Mouse (Mus musculus): Measurements from ENCODE around the gene Myo1d. TPM values are rescaled to one million over a fixed set of nuclear protein-coding genes. Genes with fewer than 3 reads are reported as not detected.

The Myo1d gene
- polyA plus RNA-seq, 1 experiment from 2014 or later: 26.4 TPM

DNA sequence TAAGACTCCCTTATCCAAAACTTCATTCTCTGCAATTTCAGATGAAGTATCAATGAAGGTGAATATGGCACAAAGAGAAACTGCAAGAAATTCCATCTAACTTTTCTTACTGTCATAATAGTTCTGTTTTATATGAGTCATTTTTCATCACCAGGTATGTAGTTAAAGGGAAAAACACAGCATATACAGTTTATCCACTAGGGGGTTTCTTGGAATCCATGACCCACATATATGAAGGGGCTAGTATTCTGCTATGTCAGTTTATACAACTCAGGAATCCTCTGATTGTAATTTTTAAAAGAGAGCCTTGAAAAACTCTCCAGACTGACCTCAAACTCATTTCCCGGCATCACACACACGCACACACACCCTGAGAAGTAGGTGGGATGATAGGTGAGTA is 2.1 kb downstream of the Myo1d start:
- Histone ChIP-seq H3K27me3 (replicated peaks; ENCODE audit: insufficient read depth, low read length) (no peaks in the 10 kb centered on the region), H3K4me3 (ENCODE audit: low read depth, low read length) (peak overlapping the region; percentile 61; the same call in 1 of the 2 replicates), H3K9ac (replicated peaks; ENCODE audit: low read depth) (no peak overlapping the region), H3K4me2 (replicated peaks; ENCODE audit: low read depth, low read length) (peak overlapping the region; percentile 38), H3K4me1 (ENCODE audit: insufficient read depth, low read depth, low read length) (peaks cover 3% of the 10 kb centered on the region; the same call in 1 of the 2 replicates), H3K9me3 (ENCODE audit: low read length) (no peaks in the 10 kb centered on the region), H3K36me3 (ENCODE audit: insufficient read depth, low read length) (no peaks in the 10 kb centered on the region), H3K27ac (ENCODE audit: low read length) (peak overlapping the region; percentile 54; the same call in 1 of the 2 replicates)
- TF ChIP-seq CTCF (IDR thresholded peaks at IDR 0.05): no peak; the same call in 1 of the 2 replicates
- no peak for TF ChIP-seq EP300 (IDR thresholded peaks at IDR 0.05)
- no peak for ATAC-seq
- DNase-seq (ENCODE audit: low spot score): no peak
- WGBS: 65% methylated on average over 2 of the region's 2 CpGs

DNA sequence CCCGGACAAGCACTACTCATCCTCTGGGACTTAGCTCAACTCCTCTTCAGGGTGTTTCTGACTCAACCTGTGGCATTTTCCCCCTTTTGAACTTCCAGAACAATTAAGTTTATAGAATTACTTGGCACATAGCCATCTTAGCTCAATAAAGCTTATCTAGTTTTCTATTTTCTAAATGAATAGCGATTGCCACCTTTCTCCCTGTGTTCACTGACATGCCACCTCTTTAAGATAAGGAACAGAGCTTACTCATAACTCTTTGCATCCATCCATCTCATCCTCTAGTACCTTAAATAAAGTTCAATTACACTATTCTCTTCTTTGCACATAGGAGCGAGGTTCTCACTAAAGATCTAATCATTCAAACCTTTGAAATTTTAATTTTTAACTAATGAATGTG is 4.3 kb downstream of the Myo1d start:
- peaks cover 15% of the 10 kb centered on the region for H3K4me1 ChIP-seq (ENCODE audit: insufficient read depth, low read depth, low read length)
- WGBS: 57% methylated on average over 3 of the region's 3 CpGs
- ATAC-seq (no peak), DNase-seq (ENCODE audit: low spot score) (no peak)
- H3K4me3 ChIP-seq (ENCODE audit: low read depth, low read length): no peak overlapping the region
- H3K27me3 ChIP-seq (replicated peaks; ENCODE audit: insufficient read depth, low read length): no peaks in the 10 kb centered on the region
- no peak overlapping the region for H3K4me2 ChIP-seq (replicated peaks; ENCODE audit: low read depth, low read length)
- no peaks in the 10 kb centered on the region for H3K9me3 ChIP-seq (ENCODE audit: low read length)
- no peak overlapping the region for H3K27ac ChIP-seq (ENCODE audit: low read length)
- H3K36me3 ChIP-seq (ENCODE audit: insufficient read depth, low read length): no peaks in the 10 kb centered on the region
- TF ChIP-seq EP300 (IDR thresholded peaks at IDR 0.05) (no peak), CTCF (IDR thresholded peaks at IDR 0.05) (no peak)
- H3K9ac ChIP-seq (replicated peaks; ENCODE audit: low read depth): no peak overlapping the region

DNA sequence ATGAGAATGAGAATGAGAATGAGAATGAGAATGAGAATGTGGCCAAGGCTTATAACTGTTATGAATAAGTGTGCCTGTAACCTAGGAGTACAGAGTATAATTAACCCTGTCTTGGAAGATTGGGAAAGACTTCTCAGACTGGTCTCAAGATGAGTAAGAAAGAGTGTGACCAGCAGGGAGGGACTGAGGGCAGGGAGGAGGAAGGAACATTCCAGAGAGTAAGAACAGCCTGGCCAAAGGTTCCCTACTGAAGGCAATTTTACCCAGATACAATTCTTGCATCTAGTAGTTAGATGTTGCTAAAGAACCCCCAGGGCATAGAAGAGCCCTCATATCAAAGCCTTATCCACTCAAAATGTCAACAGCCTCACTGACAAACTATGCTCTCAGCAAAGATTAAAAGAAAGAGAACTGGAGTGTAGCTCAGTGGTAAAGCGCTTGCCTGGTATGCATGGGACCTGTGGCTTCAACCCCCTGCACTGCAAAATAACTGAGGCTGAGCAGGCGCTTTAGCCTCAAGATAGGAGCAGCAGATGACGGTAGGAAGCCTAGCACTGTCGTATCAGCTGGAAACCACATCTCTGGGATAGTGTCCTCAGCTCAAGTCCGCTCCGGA is 7.1 kb downstream of the Myo1d start:
- no peaks in the 10 kb centered on the region for H3K9me3 ChIP-seq (ENCODE audit: low read length)
- ATAC-seq: peak; percentile 79
- H3K27me3 ChIP-seq (replicated peaks; ENCODE audit: insufficient read depth, low read length): no peaks in the 10 kb centered on the region
- H3K4me1 ChIP-seq (ENCODE audit: insufficient read depth, low read depth, low read length): peaks cover 15% of the 10 kb centered on the region
- H3K9ac ChIP-seq (replicated peaks; ENCODE audit: low read depth): no peak overlapping the region
- H3K4me3 ChIP-seq (ENCODE audit: low read depth, low read length): no peak overlapping the region
- peak overlapping the region; percentile 43 for H3K27ac ChIP-seq (ENCODE audit: low read length)
- H3K4me2 ChIP-seq (replicated peaks; ENCODE audit: low read depth, low read length): no peak overlapping the region
- TF ChIP-seq CTCF (IDR thresholded peaks at IDR 0.05) (no peak), EP300 (IDR thresholded peaks at IDR 0.05) (peak; percentile 41; the same call in 1 of the 2 replicates)
- 71% methylated on average over 6 of the region's 6 CpGs for WGBS
- DNase-seq (ENCODE audit: low spot score): peak; percentile 79
- no peaks in the 10 kb centered on the region for H3K36me3 ChIP-seq (ENCODE audit: insufficient read depth, low read length)

DNA sequence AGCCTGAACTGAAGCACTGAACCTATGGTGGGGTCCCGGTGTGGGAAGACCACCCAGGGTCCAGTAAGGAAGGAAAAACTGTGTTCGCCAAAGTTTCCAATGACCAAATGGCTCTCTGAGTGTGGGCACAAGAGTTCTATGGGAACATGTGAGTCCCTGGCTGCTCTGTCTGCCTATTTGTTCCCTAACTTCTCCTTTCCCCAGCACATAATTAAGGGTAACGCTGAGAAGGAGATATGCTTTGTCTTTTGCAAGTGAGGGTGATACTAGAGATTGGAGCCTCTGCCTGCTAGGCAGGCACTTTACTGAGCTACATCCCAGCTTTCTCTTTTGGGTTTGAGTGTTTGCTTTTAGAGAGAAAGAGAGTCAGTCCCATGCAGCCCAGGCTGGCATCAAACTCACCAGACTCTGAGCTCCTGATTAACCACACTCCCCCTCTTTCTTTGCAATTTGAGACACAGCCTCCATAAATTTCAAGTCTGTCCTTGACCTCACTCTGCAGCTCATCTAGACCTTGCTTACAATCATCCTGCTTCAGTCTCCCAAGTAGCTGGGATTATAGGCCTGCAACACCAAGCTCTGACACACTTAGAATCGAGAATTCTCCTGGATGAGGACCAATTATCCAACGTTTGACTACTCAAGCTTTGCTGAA is 8.1 kb downstream of the Myo1d start:
- Histone ChIP-seq H3K27ac (ENCODE audit: low read length) (peak overlapping the region; percentile 22), H3K27me3 (replicated peaks; ENCODE audit: insufficient read depth, low read length) (no peaks in the 10 kb centered on the region), H3K4me2 (replicated peaks; ENCODE audit: low read depth, low read length) (no peak overlapping the region), H3K4me1 (ENCODE audit: insufficient read depth, low read depth, low read length) (peaks cover 15% of the 10 kb centered on the region), H3K9ac (replicated peaks; ENCODE audit: low read depth) (no peak overlapping the region), H3K9me3 (ENCODE audit: low read length) (no peaks in the 10 kb centered on the region), H3K4me3 (ENCODE audit: low read depth, low read length) (no peak overlapping the region), H3K36me3 (ENCODE audit: insufficient read depth, low read length) (no peaks in the 10 kb centered on the region)
- WGBS: 61% methylated on average over 5 of the region's 5 CpGs
- DNase-seq (ENCODE audit: low spot score) (no peak), ATAC-seq (no peak)
- TF ChIP-seq EP300 (IDR thresholded peaks at IDR 0.05): no peak
- TF ChIP-seq CTCF (IDR thresholded peaks at IDR 0.05): no peak

DNA sequence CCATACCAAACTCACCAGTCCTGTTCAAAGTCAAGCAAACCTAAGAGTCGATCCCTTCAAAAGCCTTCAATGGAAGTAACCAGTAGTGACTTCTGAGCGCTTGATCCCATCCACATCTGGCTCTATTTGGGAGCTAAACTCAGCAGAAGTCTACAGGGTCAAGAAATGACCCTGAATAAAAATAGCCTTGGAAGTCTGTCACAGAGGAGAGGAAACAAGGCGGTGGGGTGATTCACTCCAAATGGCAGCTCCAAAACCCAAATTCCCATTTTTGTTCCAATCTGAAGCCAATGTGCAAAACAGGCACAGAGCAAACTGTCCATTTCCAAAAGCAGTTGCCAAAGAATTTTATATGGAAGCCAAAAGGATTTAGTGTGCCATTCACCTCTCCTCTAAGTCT is 8.6 kb downstream of the Myo1d start:
- DNase-seq (ENCODE audit: low spot score) (no peak), ATAC-seq (no peak)
- no peaks in the 10 kb centered on the region for H3K36me3 ChIP-seq (ENCODE audit: insufficient read depth, low read length)
- H3K9ac ChIP-seq (replicated peaks; ENCODE audit: low read depth): no peak overlapping the region
- peaks cover 15% of the 10 kb centered on the region for H3K4me1 ChIP-seq (ENCODE audit: insufficient read depth, low read depth, low read length)
- no peak for TF ChIP-seq CTCF (IDR thresholded peaks at IDR 0.05)
- no peak for TF ChIP-seq EP300 (IDR thresholded peaks at IDR 0.05)
- H3K4me2 ChIP-seq (replicated peaks; ENCODE audit: low read depth, low read length): no peak overlapping the region
- no peaks in the 10 kb centered on the region for H3K9me3 ChIP-seq (ENCODE audit: low read length)
- no peak overlapping the region for H3K4me3 ChIP-seq (ENCODE audit: low read depth, low read length)
- 70% methylated on average over 3 of the region's 3 CpGs for WGBS
- peak overlapping the region; percentile 22 for H3K27ac ChIP-seq (ENCODE audit: low read length)
- no peaks in the 10 kb centered on the region for H3K27me3 ChIP-seq (replicated peaks; ENCODE audit: insufficient read depth, low read length)

DNA sequence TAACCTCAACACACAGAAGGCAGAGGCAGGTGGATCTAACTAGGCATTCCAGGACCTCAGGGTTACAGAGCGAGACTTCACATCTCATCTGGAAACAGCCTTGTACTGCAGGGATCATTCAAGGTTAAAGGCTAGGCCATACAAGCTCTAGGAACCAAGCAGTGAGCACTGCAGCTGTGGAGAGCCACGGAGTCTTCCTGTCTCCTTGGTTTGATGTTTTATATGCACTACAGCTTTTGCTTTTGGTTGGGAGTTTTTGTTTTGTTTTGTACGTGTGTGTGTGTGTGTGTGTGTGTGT is 12.6 kb downstream of the Myo1d start:
- WGBS: 70% methylated on average over 3 of the region's 3 CpGs
- no peak for DNase-seq (ENCODE audit: low spot score)
- Histone ChIP-seq H3K9ac (replicated peaks; ENCODE audit: low read depth) (no peak overlapping the region), H3K27me3 (replicated peaks; ENCODE audit: insufficient read depth, low read length) (no peaks in the 10 kb centered on the region), H3K4me3 (ENCODE audit: low read depth, low read length) (no peak overlapping the region), H3K36me3 (ENCODE audit: insufficient read depth, low read length) (no peaks in the 10 kb centered on the region), H3K4me1 (ENCODE audit: insufficient read depth, low read depth, low read length) (peaks cover 19% of the 10 kb centered on the region), H3K9me3 (ENCODE audit: low read length) (no peaks in the 10 kb centered on the region), H3K4me2 (replicated peaks; ENCODE audit: low read depth, low read length) (no peak overlapping the region), H3K27ac (ENCODE audit: low read length) (peak overlapping the region; percentile 74)
- TF ChIP-seq EP300 (IDR thresholded peaks at IDR 0.05) (no peak), CTCF (IDR thresholded peaks at IDR 0.05) (no peak)
- ATAC-seq: no peak
